Mouse (Mus musculus) kidney, adult 2 months (tissue): ENCODE data around the gene Fzr1. TPM values are rescaled to one million over a fixed set of nuclear protein-coding genes. Genes with fewer than 3 reads are reported as not detected.

Experiments
- DNase-seq: peaks from one replicate; pipeline ENCODE4 v3.0.0; 2021
- H3K27ac ChIP-seq: fragments of 200-500 bp; 2 replicates; pipeline ENCODE4 v1.5.1; 2012; ENCODE audit warnings: low read depth, low read length, control low read depth, inconsistent platforms; ENCODE audit not compliant: insufficient read depth
- H3K27me3 ChIP-seq: fragments of 200-500 bp; replicated peaks from 2 replicates; pipeline ENCODE4 v1.6.1; 2012; ENCODE audit warnings: mild to moderate bottlenecking, moderate library complexity, low read length, inconsistent platforms; ENCODE audit not compliant: control insufficient read depth, insufficient read depth
- H3K36me3 ChIP-seq: fragments of 200-500 bp; 2 replicates; pipeline ENCODE4 v1.6.1; 2012; ENCODE audit warnings: mild to moderate bottlenecking, moderate library complexity, low read length, inconsistent platforms; ENCODE audit not compliant: control insufficient read depth, insufficient read depth
- H3K4me1 ChIP-seq: fragments of 200-500 bp; 2 replicates; pipeline ENCODE4 v1.6.1; 2011; ENCODE audit warnings: low read length; ENCODE audit not compliant: control insufficient read depth, insufficient read depth
- H3K4me3 ChIP-seq: fragments of 200-500 bp; 2 replicates; pipeline ENCODE4 v1.5.1; 2011; ENCODE audit warnings: mild to moderate bottlenecking, low read depth, low read length, control low read depth; ENCODE audit not compliant: insufficient read depth
- CTCF ChIP-seq: fragments of 200-500 bp; conservative IDR thresholded peaks from 2 replicates; pipeline ENCODE4 v1.5.1; 2011; ENCODE audit warnings: low read depth, mild to moderate bottlenecking, control low read depth, low read length, moderate library complexity, mixed read lengths; ENCODE audit not compliant: insufficient read depth, insufficient read length
- POLR2A ChIP-seq: fragments of 200-500 bp; IDR thresholded peaks from one replicate; pipeline ENCODE4 v1.6.1; 2011; ENCODE audit warnings: low read depth, low read length, control low read depth
- WGBS: fragments of 180-500 bp; shearing (Covaris S2); methylation state at CpG from one replicate; pipeline ENCODE4 v1.1.7; 2018; 5-methylcytosine and 5-hydroxymethylcytosine counted together
- polyA plus RNA-seq: library from polyadenylated mRNA; depleted of rRNA; stranded (reverse); fragments of >200 nt; gene quantifications from 2 replicates; pipeline ENCODE4 v1.2.3, GENCODE M21; 2012

Fzr1 gene
- polyA plus RNA-seq, 1 experiment, result 41.1 TPM

- Histone ChIP-seq H3K4me3 (no peak overlapping the region), H3K27ac (peak overlapping the region; percentile 8; the same call in 1 of the 2 replicates)
- WGBS, result 61% methylated on average over 6 of the region's 6 CpGs
These were observed 14.0 kb upstream of the Fzr1 start for GRCm38 (mm10) chr10:81392270-81392669.

GRCm38 (mm10) chr10:81390678-81390965, 12.3 kb upstream of the Fzr1 start:
- no peak for DNase-seq
- TF ChIP-seq CTCF (no peak), POLR2A (no peak)
- H3K4me3 ChIP-seq, result no peak overlapping the region
- 88% methylated on average over 13 of the region's 13 CpGs for WGBS
- H3K4me1 ChIP-seq, result peaks cover 18% of the 10 kb centered on the region; the same call in 1 of the 2 replicates
- H3K27ac ChIP-seq, result no peak overlapping the region
- H3K36me3 ChIP-seq, result no peaks in the 10 kb centered on the region
- no peaks in the 10 kb centered on the region for H3K27me3 ChIP-seq

More at GRCm38 (mm10) chr10:81392270-81392669, 14.0 kb upstream of the Fzr1 start:
- no peak for DNase-seq
- Histone ChIP-seq H3K4me1 (peaks cover 18% of the 10 kb centered on the region; the same call in 1 of the 2 replicates), H3K36me3 (no peaks in the 10 kb centered on the region), H3K27me3 (no peaks in the 10 kb centered on the region)
- TF ChIP-seq CTCF (no peak), POLR2A (no peak)

GRCm38 (mm10) chr10:81389801-81390677, 11.7 kb upstream of the Fzr1 start:
- Histone ChIP-seq H3K27ac (no peak overlapping the region), H3K4me3 (no peak overlapping the region), H3K36me3 (no peaks in the 10 kb centered on the region), H3K27me3 (no peaks in the 10 kb centered on the region), H3K4me1 (peaks cover 23% of the 10 kb centered on the region; the same call in 1 of the 2 replicates)
- TF ChIP-seq CTCF (peak; percentile 91), POLR2A (no peak)
- WGBS, result 48% methylated on average over 23 of the region's 23 CpGs
- DNase-seq, result peak; percentile 81

- no peaks in the 10 kb centered on the region for H3K27me3 ChIP-seq
- 24% methylated on average over 3 of the region's 3 CpGs for WGBS
- no peak overlapping the region for H3K27ac ChIP-seq
- H3K4me3 ChIP-seq, result no peak overlapping the region
- H3K4me1 ChIP-seq, result peaks cover 25% of the 10 kb centered on the region; the same call in 1 of the 2 replicates
- TF ChIP-seq POLR2A (no peak), CTCF (no peak)
- DNase-seq, result peak; percentile 78
- H3K36me3 ChIP-seq, result no peaks in the 10 kb centered on the region
These were observed 11.1 kb upstream of the Fzr1 start for GRCm38 (mm10) chr10:81389373-81389772.

DNA sequence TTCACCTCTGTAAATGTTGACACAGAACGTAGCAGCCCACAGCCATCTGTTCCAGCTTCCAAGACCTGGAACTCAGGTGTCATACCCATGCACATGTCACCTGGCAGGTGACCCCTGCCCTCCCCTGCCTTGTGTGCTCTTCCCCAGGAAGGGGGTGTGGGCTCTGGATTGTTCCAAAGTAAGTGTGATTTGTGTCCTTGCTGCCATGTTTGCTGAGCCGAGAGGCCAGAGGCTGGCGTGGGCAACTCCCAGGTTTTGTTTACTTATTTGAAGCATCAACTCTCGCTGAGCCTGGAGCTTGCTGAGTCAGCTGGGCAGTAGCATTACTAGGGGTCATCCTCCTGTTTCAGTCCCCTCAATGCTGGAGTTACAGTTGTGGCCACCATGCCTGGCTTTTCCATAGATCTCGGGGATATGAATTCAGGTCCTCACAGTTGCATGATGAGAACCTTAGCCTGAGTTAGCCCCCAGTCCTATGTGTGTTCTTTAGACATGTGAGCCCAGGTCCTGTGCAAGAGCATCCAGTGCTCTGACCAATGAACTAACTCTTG, 10.3 kb upstream of the Fzr1 start, which contains the start of gene Gm48552:
Gene Gm48552 (plus strand): TSS at position 501 of the 551 bp plus-strand sequence.
- 66% methylated on average over 5 of the region's 5 CpGs for WGBS
- no peak for DNase-seq
- Histone ChIP-seq H3K27me3 (no peaks in the 10 kb centered on the region), H3K27ac (no peak within 1 kb of the TSS), H3K4me3 (no peak within 1 kb of the TSS), H3K36me3 (no peaks in the 10 kb centered on the region), H3K4me1 (peaks cover 22% of the 10 kb centered on the region; the same call in 1 of the 2 replicates)
- no peak for TF ChIP-seq CTCF
- no peak for TF ChIP-seq POLR2A

GRCm38 (mm10) chr10:81387716-81388115, 9.4 kb upstream of the Fzr1 start:
- TF ChIP-seq POLR2A (no peak), CTCF (no peak)
- Histone ChIP-seq H3K27me3 (no peaks in the 10 kb centered on the region), H3K36me3 (no peaks in the 10 kb centered on the region), H3K27ac (no peak overlapping the region), H3K4me1 (peaks cover 18% of the 10 kb centered on the region; the same call in 1 of the 2 replicates), H3K4me3 (no peak overlapping the region)
- DNase-seq, result no peak
- WGBS, result 94% methylated on average over 20 of the region's 20 CpGs
